Mouse (Mus musculus) frontal cortex, postnatal 10 days (tissue): Measurements from ENCODE around the gene Smpdl3b.
A peak's percentile ranks its signal among the peaks of the same experiment; 100 is the strongest.
"Not testable (repeated sequence)": the region's sequence is repeated elsewhere in the genome, so short reads cannot be mapped to it uniquely, and the experiment has no call there.

Experiments used
- DNase-seq, 2 experiments: peaks; one replicate each; pipeline ENCODE4 v3.0.0; 2022; ENCODE audit warnings: low spot score in 2 of 2, mixed read lengths in 1 of 2

Smpdl3b gene

GRCm38 (mm10) chr4:132756974-132757373, at the start of gene Smpdl3b:
Smpdl3b (minus strand) TSS chr4:132757252.
- DNase-seq = peak; percentile 54 to 62

GRCm38 (mm10) chr4:132806620-132807191, 49.7 kb upstream of the Smpdl3b start:
- no peak for DNase-seq

DNA sequence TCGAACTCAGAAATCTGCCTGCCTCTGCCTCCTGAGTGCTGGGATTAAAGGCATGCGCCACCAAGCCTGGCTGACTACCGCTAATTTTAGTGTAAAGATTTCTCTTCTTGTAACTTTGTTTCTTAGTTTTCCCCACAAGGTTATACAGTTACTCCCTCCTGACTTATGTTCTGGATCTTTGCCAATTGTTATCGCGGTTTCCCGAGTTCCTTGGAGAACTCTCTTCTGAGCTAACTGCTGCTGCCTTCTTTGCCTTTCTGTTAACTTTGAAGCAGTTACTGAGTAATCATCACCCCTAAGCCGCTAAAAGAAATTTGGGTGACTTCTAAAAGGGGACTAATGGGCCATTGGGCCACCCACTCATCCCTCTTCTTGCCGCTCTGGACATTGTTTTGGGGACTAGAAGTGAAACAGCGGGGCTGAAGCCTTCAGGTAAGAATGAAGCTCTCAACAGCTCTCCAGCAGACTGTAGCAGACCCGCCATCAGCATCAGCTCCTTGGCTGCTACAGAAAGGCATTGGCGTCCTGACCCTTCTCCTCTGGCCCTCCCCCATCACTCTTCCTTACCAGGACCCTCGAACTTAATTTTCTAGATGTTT, 48.6 kb upstream of the Smpdl3b start:
- no peak for DNase-seq

- no peak for DNase-seq
These were observed 48.1 kb upstream of the Smpdl3b start for GRCm38 (mm10) chr4:132805146-132805545.

DNA sequence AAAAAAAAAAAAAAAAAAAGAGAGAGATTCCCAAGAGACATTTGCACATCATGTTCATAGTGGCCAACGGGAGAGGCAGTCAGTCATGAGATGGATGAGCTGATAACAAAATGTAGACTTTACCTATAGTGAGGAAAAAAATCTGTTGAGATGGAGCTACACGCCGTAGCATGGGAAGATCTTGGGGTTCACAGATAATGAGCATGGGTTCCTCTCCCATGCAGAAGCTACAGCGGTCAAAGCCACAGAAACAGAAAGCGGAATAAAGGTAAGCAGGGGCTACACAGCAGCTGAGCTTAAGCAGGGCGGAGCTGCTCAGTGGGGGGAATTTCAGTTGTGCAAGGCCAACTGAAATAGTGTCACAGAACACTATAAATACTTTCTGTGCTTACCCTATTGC, 47.3 kb upstream of the Smpdl3b start:
- DNase-seq = no peak

- DNase-seq = no peak
These were observed 46.8 kb upstream of the Smpdl3b start for GRCm38 (mm10) chr4:132803876-132804275.

GRCm38 (mm10) chr4:132803212-132803611, 46.2 kb upstream of the Smpdl3b start:
- DNase-seq = no peak

- DNase-seq = no peak
These were observed 45.2 kb upstream of the Smpdl3b start for GRCm38 (mm10) chr4:132802171-132802637.

GRCm38 (mm10) chr4:132801176-132802077, 44.4 kb upstream of the Smpdl3b start:
- DNase-seq = no peak

GRCm38 (mm10) chr4:132799845-132800244, 42.8 kb upstream of the Smpdl3b start:
- no peak for DNase-seq

- DNase-seq = not testable (repeated sequence)
These were observed 41.6 kb upstream of the Smpdl3b start for GRCm38 (mm10) chr4:132798666-132799065.

GRCm38 (mm10) chr4:132798028-132798427, 41.0 kb upstream of the Smpdl3b start:
- no peak for DNase-seq

GRCm38 (mm10) chr4:132797461-132797860, 40.4 kb upstream of the Smpdl3b start:
- no peak for DNase-seq

DNA sequence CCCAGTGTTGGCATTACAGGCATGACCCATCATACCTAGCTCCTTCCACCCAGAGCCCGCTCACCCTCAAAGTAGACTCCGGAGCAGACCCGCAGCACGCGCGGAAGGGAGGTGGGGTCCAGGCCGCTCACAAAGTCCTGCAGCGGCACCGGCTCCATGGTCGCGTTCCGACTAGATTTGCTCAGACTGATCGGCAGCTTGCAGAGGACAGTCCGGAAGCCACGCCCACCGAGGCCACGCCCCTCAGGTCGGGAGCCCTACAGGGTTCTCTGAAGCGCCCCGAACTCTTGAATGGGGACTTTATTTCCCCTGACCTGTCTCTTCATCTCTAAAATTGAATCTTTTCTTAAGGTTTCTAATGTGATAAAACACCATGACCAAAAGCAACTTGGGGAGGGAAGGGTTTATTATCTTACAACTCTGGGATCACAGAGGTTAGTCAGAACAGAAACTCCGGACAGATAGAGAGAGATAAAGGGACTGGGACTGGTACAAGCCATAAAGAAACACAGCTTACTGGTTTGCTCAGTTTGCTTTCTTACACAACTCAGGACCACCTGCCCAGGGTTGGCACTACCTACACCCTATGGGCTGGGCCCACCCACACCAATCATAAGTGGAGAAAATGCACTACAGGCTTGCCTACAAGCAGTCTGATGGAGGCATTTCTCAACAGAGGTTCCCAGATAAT, 39.3 kb upstream of the Smpdl3b start, which contains the start of gene Themis2:
Gene Themis2 (minus strand): TSS at position 192 of the 691 bp plus-strand sequence.
- DNase-seq = peak; percentile 46 to 48

DNA sequence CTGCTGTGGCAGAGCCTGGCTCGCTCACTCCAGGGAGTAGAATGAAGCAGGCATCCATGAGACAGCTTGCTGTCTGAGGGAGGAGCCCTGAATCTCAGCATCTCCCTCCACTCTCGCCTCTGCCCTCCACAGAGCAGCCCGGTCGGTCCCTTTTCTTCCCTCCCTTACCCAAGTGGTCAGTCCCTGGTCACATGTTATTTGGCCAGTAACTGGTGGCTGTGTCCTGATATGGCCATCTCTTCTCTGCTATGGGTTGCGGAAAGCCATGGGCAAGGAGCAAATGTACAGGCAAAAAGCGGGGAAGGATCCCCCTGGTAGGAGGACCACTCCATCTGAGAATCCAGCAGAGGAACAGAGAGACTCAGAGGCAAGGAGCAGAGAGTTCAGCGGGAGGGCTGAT, 38.1 kb upstream of the Smpdl3b start:
- no peak for DNase-seq

GRCm38 (mm10) chr4:132794760-132795159, 37.7 kb upstream of the Smpdl3b start:
- DNase-seq = no peak

- DNase-seq = no peak
These were observed 37.0 kb upstream of the Smpdl3b start for GRCm38 (mm10) chr4:132794028-132794427.

DNA sequence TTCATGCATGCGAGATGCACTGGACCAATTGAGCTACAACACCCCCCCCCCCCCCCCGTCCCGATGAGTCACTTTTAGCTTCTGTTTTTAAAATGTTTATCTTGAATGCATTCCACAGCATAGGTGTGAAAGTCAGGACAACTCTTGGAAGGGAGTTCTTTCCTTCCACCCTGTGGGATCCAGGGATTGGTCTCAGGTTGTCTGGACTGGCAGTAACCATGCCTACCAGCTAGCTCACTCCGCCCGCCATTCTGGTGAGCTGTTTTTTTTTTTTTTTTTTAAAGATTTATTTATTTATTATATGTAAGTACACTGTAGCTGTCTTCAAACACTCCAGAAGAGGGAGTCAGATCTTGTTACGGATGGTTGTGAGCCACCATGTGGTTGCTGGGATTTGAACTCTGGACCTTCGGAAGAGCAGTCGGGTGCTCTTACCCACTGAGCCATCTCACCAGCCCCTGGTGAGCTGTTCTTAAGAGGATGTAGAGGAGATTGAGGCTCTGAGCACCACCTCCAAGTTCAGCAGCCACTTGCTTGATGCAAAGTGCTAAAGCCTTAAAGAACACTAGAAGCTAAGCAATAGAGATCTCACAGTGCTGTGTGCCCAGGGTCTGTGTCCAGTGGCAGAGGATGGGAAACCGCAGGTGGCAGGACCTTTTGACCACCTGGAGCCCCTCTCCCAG, 36.4 kb upstream of the Smpdl3b start:
- DNase-seq = not testable (repeated sequence)

DNA sequence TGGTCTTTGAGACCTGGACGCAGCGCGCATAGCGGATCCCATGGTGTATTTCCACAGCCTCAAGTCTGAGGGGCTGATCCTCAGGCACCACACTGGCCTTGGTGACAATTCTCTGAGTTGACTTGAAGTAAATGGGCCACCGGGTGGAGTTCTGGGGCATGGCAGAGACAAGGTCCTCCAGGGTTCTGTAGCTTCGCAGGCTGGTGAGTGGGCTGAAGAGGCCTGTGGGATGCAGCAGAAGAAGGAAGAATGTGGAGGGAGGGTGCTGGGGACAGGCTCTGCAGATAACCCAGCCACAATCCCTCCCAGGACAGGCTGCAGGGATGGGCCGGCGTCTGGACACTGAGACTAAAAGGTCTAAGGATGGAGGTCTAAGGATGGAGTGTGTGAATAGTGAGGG, 32.7 kb upstream of the Smpdl3b start:
- no peak for DNase-seq

DNA sequence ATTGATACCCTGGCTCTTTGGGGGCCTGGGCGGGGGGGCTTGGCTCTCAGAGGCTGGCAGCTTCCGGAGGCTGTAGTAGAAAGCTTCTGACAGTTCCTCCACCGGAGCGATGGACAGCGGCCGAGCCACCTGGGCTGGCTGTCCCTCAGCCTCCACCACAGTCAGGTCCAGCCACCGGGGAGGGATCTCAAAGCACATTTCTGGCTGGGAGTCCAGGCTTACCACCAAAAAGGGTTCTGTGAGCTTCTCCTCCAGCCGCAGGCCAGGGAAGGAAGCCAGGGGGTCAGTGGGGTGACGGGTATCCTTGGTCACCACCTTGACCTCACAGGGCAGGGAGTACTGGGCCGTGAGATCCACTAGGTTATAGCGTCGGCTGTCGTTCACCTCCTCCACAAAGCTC, 28.2 kb upstream of the Smpdl3b start:
- no peak for DNase-seq

DNA sequence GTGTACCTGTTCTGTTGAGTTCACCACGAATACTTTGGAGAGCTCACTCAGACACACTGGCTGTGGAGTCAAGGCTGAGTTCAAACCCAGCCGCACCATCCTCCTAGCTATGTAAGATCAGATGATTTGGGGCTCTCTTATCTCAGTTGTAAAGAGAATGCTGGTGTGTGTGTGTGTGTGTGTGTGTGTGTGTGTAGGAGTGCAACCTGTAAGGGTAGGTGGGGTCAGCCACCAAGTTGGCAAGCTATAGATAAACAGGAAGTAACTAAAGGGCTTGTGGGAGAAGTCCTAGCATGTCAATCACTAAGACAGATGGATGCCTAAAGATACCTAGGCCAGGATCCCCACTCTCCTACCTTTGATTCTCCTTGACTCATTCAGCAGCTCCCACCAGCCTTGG, 26.7 kb upstream of the Smpdl3b start:
- DNase-seq = no peak
